Mouse (Mus musculus) neural tube, embryonic 12.5 days (tissue): Measurements from ENCODE around the gene Evc2. TPM values are rescaled to one million over a fixed set of nuclear protein-coding genes. Genes with fewer than 3 reads are reported as not detected.

Experiments
- ATAC-seq: fragments of 200-750 bp; cut with Nextera tagmentation; 2 replicates; pipeline ENCODE4 v1.8.0; 2017; ENCODE audit warnings: low read depth, mild to moderate bottlenecking, moderate TSS enrichment, moderate library complexity; ENCODE audit not compliant: low FRiP score
- H3K27ac ChIP-seq: fragments of 300-500 bp; sonication (generic); 2 replicates; pipeline ENCODE4 v1.5.1; 2016
- H3K27me3 ChIP-seq: fragments of 300-500 bp; sonication (generic); replicated peaks from 2 replicates; pipeline ENCODE4 v1.6.1; 2016; ENCODE audit warnings: mild to moderate bottlenecking
- H3K36me3 ChIP-seq: fragments of 300-500 bp; sonication (generic); 2 replicates; pipeline ENCODE4 v1.6.1; 2016; ENCODE audit warnings: mild to moderate bottlenecking
- H3K4me1 ChIP-seq: fragments of 300-500 bp; sonication (generic); 2 replicates; pipeline ENCODE4 v1.6.1; 2016
- H3K4me2 ChIP-seq: fragments of 300-500 bp; sonication (generic); replicated peaks from 2 replicates; pipeline ENCODE4 v1.6.1; 2016; ENCODE audit warnings: mild to moderate bottlenecking
- H3K4me3 ChIP-seq: fragments of 300-500 bp; sonication (generic); 2 replicates; pipeline ENCODE4 v1.5.1; 2016
- H3K9ac ChIP-seq: fragments of 300-500 bp; sonication (generic); 2 replicates; pipeline ENCODE4 v1.6.1; 2016; ENCODE audit warnings: mild to moderate bottlenecking
- H3K9me3 ChIP-seq: fragments of 300-500 bp; sonication (generic); 2 replicates; pipeline ENCODE4 v1.6.1; 2016; ENCODE audit warnings: mild to moderate bottlenecking
- WGBS: fragments of 180-500 bp; shearing (Covaris S2); methylation state at CpG from one replicate; pipeline ENCODE4 v1.1.7; 2016; 5-methylcytosine and 5-hydroxymethylcytosine counted together
- polyA plus RNA-seq: library from polyadenylated mRNA; unstranded; fragments of >200 nt; fragmentation: Nextera tagmentation; extraction: Ambion mirVana; gene quantifications from 2 replicates; pipeline ENCODE4 v1.2.1, GENCODE M21; 2016

Gene Evc2
- polyA plus RNA-seq, 1 experiment from 2014 or later: 9.0 TPM

- H3K4me2 ChIP-seq: no peak overlapping the region
- no peak overlapping the region for H3K4me3 ChIP-seq
- WGBS: 85% methylated on average over 3 of the region's 3 CpGs
- no peaks in the 10 kb centered on the region for H3K4me1 ChIP-seq
- no peaks in the 10 kb centered on the region for H3K27me3 ChIP-seq
- H3K27ac ChIP-seq: no peak overlapping the region
- H3K36me3 ChIP-seq: no peaks in the 10 kb centered on the region
- H3K9ac ChIP-seq: no peak overlapping the region
- ATAC-seq: no peak
- H3K9me3 ChIP-seq: no peaks in the 10 kb centered on the region; the same call in 1 of the 2 replicates
Observed at GRCm38 (mm10) chr5:37447546-37447945, 109.2 kb downstream of the Evc2 start.

- Histone ChIP-seq H3K9ac (no peak overlapping the region), H3K36me3 (no peaks in the 10 kb centered on the region), H3K4me3 (no peak overlapping the region), H3K4me1 (no peaks in the 10 kb centered on the region), H3K27ac (no peak overlapping the region), H3K4me2 (no peak overlapping the region), H3K27me3 (no peaks in the 10 kb centered on the region), H3K9me3 (no peaks in the 10 kb centered on the region)
- WGBS: 67% methylated on average over 2 of the region's 2 CpGs
- no peak for ATAC-seq
Observed at GRCm38 (mm10) chr5:37456590-37456989, 118.3 kb downstream of the Evc2 start.

GRCm38 (mm10) chr5:37457191-37457590 is 118.9 kb downstream of the Evc2 start:
- Histone ChIP-seq H3K27me3 (no peaks in the 10 kb centered on the region), H3K4me1 (no peaks in the 10 kb centered on the region), H3K27ac (no peak overlapping the region), H3K9ac (no peak overlapping the region), H3K4me2 (no peak overlapping the region), H3K36me3 (no peaks in the 10 kb centered on the region), H3K4me3 (no peak overlapping the region), H3K9me3 (no peaks in the 10 kb centered on the region)
- 88% methylated on average over 5 of the region's 5 CpGs for WGBS
- no peak for ATAC-seq

GRCm38 (mm10) chr5:37457831-37458230 is 119.5 kb downstream of the Evc2 start:
- no peak for ATAC-seq
- Histone ChIP-seq H3K27ac (no peak overlapping the region), H3K4me2 (no peak overlapping the region), H3K27me3 (no peaks in the 10 kb centered on the region), H3K9ac (no peak overlapping the region), H3K4me3 (no peak overlapping the region), H3K9me3 (no peaks in the 10 kb centered on the region), H3K4me1 (no peaks in the 10 kb centered on the region), H3K36me3 (no peaks in the 10 kb centered on the region)
- 90% methylated on average over 2 of the region's 2 CpGs for WGBS

GRCm38 (mm10) chr5:37458236-37458635 is 119.9 kb downstream of the Evc2 start:
- WGBS: 76% methylated on average over 2 of the region's 2 CpGs
- H3K9me3 ChIP-seq: no peaks in the 10 kb centered on the region
- no peak for ATAC-seq

GRCm38 (mm10) chr5:37465461-37465860 is 127.2 kb downstream of the Evc2 start:
- Histone ChIP-seq H3K4me2 (no peak overlapping the region), H3K27me3 (no peaks in the 10 kb centered on the region), H3K27ac (no peak overlapping the region), H3K9ac (no peak overlapping the region), H3K9me3 (no peaks in the 10 kb centered on the region), H3K4me3 (no peak overlapping the region), H3K36me3 (no peaks in the 10 kb centered on the region), H3K4me1 (no peaks in the 10 kb centered on the region)
- ATAC-seq: no peak
- 91% methylated on average over 10 of the region's 10 CpGs for WGBS

More at GRCm38 (mm10) chr5:37458236-37458635, 119.9 kb downstream of the Evc2 start:
- Histone ChIP-seq H3K36me3 (no peaks in the 10 kb centered on the region), H3K27me3 (no peaks in the 10 kb centered on the region), H3K27ac (no peak overlapping the region), H3K9ac (no peak overlapping the region), H3K4me1 (no peaks in the 10 kb centered on the region), H3K4me3 (no peak overlapping the region), H3K4me2 (no peak overlapping the region)

- no peak overlapping the region for H3K4me3 ChIP-seq
- no peak overlapping the region for H3K4me2 ChIP-seq
- no peak for ATAC-seq
- 92% methylated on average over 2 of the region's 2 CpGs for WGBS
- no peaks in the 10 kb centered on the region for H3K27me3 ChIP-seq
- H3K4me1 ChIP-seq: no peaks in the 10 kb centered on the region
- no peaks in the 10 kb centered on the region for H3K36me3 ChIP-seq
- H3K9me3 ChIP-seq: no peaks in the 10 kb centered on the region
- no peak overlapping the region for H3K9ac ChIP-seq
- H3K27ac ChIP-seq: no peak overlapping the region
Observed at GRCm38 (mm10) chr5:37467646-37468045, 129.3 kb downstream of the Evc2 start.

GRCm38 (mm10) chr5:37469031-37469430 is 130.7 kb downstream of the Evc2 start:
- H3K27me3 ChIP-seq: no peaks in the 10 kb centered on the region
- H3K4me1 ChIP-seq: no peaks in the 10 kb centered on the region
- no peak overlapping the region for H3K4me2 ChIP-seq
- H3K9me3 ChIP-seq: no peaks in the 10 kb centered on the region
- no peak overlapping the region for H3K9ac ChIP-seq
- 76% methylated on average over 5 of the region's 5 CpGs for WGBS
- H3K27ac ChIP-seq: no peak overlapping the region
- no peak overlapping the region for H3K4me3 ChIP-seq
- no peak for ATAC-seq
- H3K36me3 ChIP-seq: no peaks in the 10 kb centered on the region

GRCm38 (mm10) chr5:37471584-37471983 is 133.3 kb downstream of the Evc2 start:
- Histone ChIP-seq H3K9ac (no peak overlapping the region), H3K27me3 (no peaks in the 10 kb centered on the region), H3K4me1 (no peaks in the 10 kb centered on the region), H3K36me3 (no peaks in the 10 kb centered on the region), H3K27ac (no peak overlapping the region), H3K4me2 (no peak overlapping the region), H3K4me3 (no peak overlapping the region), H3K9me3 (no peaks in the 10 kb centered on the region)
- no peak for ATAC-seq
- 86% methylated on average over 4 of the region's 4 CpGs for WGBS

GRCm38 (mm10) chr5:37472025-37472608 is 133.8 kb downstream of the Evc2 start:
- ATAC-seq: no peak
- no peak overlapping the region for H3K9ac ChIP-seq
- no peaks in the 10 kb centered on the region for H3K27me3 ChIP-seq
- H3K4me3 ChIP-seq: no peak overlapping the region
- no peak overlapping the region for H3K27ac ChIP-seq
- WGBS: 69% methylated on average over 3 of the region's 3 CpGs
- H3K4me1 ChIP-seq: no peaks in the 10 kb centered on the region
- no peaks in the 10 kb centered on the region for H3K36me3 ChIP-seq
- H3K4me2 ChIP-seq: no peak overlapping the region
- no peaks in the 10 kb centered on the region for H3K9me3 ChIP-seq

Other genes with a start within 250 kb of the Evc2 start
- gene Crmp1, start 96.6 kb upstream of the Evc2 start, polyA plus RNA-seq: 660 and 714 TPM in 2 replicates
- gene Evc, start 1.6 kb upstream of the Evc2 start, polyA plus RNA-seq: 14.4 and 19.3 TPM in 2 replicates